Mouse (Mus musculus) spleen, adult 2 months (tissue): Measurements from ENCODE around the gene Hsd17b6. TPM values are rescaled to one million over a fixed set of nuclear protein-coding genes. Genes with fewer than 3 reads are reported as not detected.
"Not testable (repeated sequence)": the region's sequence is repeated elsewhere in the genome, so short reads cannot be mapped to it uniquely, and the experiment has no call there.

Experiments used
- DNase-seq, 2 experiments: peaks; one replicate each; pipeline versions ENCODE4 v3.0.0 to v3.0.0-alpha.2; 2012 to 2021; ENCODE audit warnings: low spot score in 2 of 2, low read depth in 1 of 2
- H3K27ac ChIP-seq: fragments of 200-500 bp; 2 replicates; pipeline ENCODE4 v1.5.1; 2012; ENCODE audit warnings: low read length, inconsistent platforms; ENCODE audit not compliant: insufficient read depth
- H3K27me3 ChIP-seq: fragments of 200-500 bp; 2 replicates; pipeline ENCODE4 v1.6.1; 2012; ENCODE audit warnings: mild to moderate bottlenecking, moderate library complexity, low read length, inconsistent platforms; ENCODE audit not compliant: control insufficient read depth, insufficient read depth
- H3K36me3 ChIP-seq: fragments of 200-500 bp; 2 replicates; pipeline ENCODE4 v1.6.1; 2012; ENCODE audit warnings: mild to moderate bottlenecking, low read length, inconsistent platforms; ENCODE audit not compliant: control insufficient read depth, insufficient read depth
- H3K4me1 ChIP-seq: fragments of 200-500 bp; 2 replicates; pipeline ENCODE4 v1.6.1; 2011; ENCODE audit warnings: inconsistent platforms; ENCODE audit not compliant: control insufficient read depth, insufficient read depth, insufficient read length
- H3K4me3 ChIP-seq: fragments of 200-500 bp; 2 replicates; pipeline ENCODE4 v1.5.1; 2011; ENCODE audit warnings: mild to moderate bottlenecking, inconsistent platforms; ENCODE audit not compliant: insufficient read depth, insufficient read length; ENCODE audit errors: extremely low read depth
- CTCF ChIP-seq: fragments of 200-500 bp; IDR thresholded peaks from 2 replicates; pipeline ENCODE4 v1.5.1; 2011; ENCODE audit warnings: mild to moderate bottlenecking, inconsistent platforms; ENCODE audit not compliant: insufficient read depth, insufficient read length, insufficient replicate concordance; ENCODE audit errors: extremely low read depth
- POLR2A ChIP-seq: fragments of 200-500 bp; IDR thresholded peaks from 2 replicates; pipeline ENCODE4 v1.6.1; 2011; ENCODE audit warnings: low read depth, low read length, inconsistent platforms
- WGBS: fragments of 180-500 bp; shearing (Covaris S2); methylation state at CpG from one replicate; pipeline ENCODE4 v1.1.7; 2018; 5-methylcytosine and 5-hydroxymethylcytosine counted together
- polyA plus RNA-seq: library from polyadenylated mRNA; depleted of rRNA; stranded (reverse); fragments of >200 nt; gene quantifications from 2 replicates; pipeline ENCODE4 v1.2.3, GENCODE M21; 2012; rRNA removed

The Hsd17b6 gene
- not detected in 2 replicates for polyA plus RNA-seq

DNA sequence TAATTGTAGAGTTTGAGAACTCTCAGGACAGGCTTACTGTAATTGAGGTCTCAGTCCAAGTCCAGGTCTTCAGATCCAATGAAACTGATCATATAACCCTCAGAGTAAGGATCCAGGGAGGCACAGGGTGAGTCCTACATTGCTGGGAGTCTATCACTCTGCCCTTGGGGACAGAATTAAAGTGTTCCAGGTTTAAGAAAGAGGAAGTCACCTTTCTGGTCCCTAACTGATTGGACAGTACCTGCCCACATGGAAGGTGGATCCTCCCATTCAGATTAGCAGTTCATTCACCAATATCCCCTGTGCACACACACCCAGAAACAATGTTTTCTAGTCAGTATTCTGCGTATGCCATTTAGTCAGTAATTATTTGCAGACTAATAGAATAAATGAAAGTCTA, at the start of gene Hsd17b6:
TSS of gene Hsd17b6 (minus strand) at position 166 of the 400 bp plus-strand sequence.
- no peaks in the 10 kb centered on the region for H3K27me3 ChIP-seq
- TF ChIP-seq CTCF = no peak
- no peak for TF ChIP-seq POLR2A
- H3K4me3 ChIP-seq = no peak within 1 kb of the TSS
- no peak for DNase-seq
- H3K36me3 ChIP-seq = no peaks in the 10 kb centered on the region
- WGBS = 86% methylated on average over 1 of the region's 1 CpGs
- H3K4me1 ChIP-seq = no peaks in the 10 kb centered on the region
- no peak within 1 kb of the TSS for H3K27ac ChIP-seq

DNA sequence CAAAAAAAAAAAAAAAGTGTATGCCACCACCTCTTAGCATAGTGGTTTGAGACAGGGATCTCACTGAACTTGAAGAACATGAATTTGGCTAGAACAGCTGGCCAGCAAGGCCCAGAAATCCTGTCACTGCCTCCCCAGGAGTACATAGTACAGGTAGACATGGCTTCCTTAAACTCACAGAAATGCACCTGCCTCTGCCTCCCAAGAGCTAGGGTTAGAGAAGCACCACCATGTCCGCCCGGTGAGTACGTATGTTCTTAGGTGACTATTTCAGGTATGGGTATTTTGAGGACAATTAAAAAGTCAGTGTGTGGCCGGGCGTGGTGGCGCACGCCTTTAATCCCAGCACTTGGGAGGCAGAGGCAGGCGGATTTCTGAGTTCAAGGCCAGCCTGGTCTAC, 45.6 kb upstream of the Hsd17b6 start:
- H3K27me3 ChIP-seq = no peaks in the 10 kb centered on the region
- WGBS = 97% methylated on average over 8 of the region's 8 CpGs
- H3K36me3 ChIP-seq = peaks cover 11% of the 10 kb centered on the region
- H3K27ac ChIP-seq = no peak overlapping the region
- DNase-seq = no peak
- TF ChIP-seq CTCF (no peak), POLR2A (no peak)
- no peaks in the 10 kb centered on the region for H3K4me1 ChIP-seq
- H3K4me3 ChIP-seq = no peak overlapping the region

DNA sequence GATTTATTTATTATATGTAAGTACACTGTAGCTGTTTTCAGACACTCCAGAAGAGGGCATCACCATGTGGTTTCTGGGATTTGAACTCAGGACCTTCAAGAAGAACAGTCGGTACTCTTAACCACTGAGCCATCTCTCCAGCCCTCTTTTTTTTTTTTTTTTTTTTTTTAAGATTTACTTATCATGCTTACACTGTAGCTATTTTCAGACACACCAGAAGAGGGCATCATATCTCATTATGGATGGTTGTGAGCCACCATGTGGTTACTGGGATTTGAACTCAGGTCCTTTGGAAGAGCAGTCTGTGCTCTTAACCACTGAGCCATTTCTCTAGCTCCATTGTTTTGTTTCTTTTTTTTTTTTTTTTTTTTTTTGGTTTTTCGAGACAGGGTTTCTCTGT, 44.7 kb upstream of the Hsd17b6 start:
- DNase-seq, H3K4me3 ChIP-seq, H3K27me3 ChIP-seq, H3K4me1 ChIP-seq, H3K27ac ChIP-seq: not testable (repeated sequence)
- 88% methylated on average over 1 of the region's 2 CpGs for WGBS
- peaks cover 14% of the 10 kb centered on the region for H3K36me3 ChIP-seq

DNA sequence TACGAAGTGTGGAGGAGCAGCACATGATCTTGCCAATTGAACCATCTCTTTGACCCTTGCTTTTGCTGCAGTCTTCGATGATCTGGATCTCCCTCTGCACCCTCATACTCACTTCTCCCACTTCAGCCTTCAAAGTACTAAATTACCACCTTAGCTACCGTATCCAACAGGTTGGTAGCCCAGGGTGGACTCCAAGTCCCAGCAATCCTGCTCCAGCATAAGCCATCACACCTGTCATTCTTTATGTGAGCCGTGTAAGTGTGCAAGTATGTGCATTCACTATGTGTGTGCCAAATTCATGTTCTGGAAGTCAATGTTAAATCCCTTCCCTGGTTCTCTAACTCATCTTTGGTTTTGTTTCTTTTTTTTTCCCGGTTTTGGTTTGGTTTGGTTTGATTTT, 44.2 kb upstream of the Hsd17b6 start:
- 92% methylated on average over 5 of the region's 5 CpGs for whole genome bisulfite sequencing
- Histone ChIP-seq H3K27ac (no peak overlapping the region), H3K4me1 (no peaks in the 10 kb centered on the region), H3K36me3 (peaks cover 16% of the 10 kb centered on the region), H3K4me3 (no peak overlapping the region), H3K27me3 (no peaks in the 10 kb centered on the region)
- TF ChIP-seq POLR2A (no peak), CTCF (no peak)
- DNase-seq = no peak

DNA sequence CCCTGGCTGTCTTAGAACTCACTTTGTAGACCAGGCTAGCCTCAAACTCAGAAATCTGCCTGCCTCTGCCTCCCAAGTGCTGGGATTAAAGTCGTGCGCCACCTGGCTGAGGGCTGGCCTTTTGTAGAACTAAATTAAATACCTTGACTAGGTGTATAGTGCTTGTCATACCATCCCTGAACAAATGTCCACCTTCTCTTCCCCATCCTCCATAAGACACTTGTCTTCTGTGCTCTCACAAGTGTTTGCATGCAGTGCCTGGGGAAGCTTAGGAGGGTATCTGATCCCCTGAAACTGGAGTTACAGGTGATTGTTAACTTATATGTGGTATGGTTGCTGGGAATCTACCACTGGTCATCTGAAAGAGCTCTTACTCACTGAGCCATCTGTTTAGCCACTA, 42.9 kb upstream of the Hsd17b6 start:
- Histone ChIP-seq H3K27me3 (no peaks in the 10 kb centered on the region), H3K27ac (no peak overlapping the region), H3K36me3 (peaks cover 24% of the 10 kb centered on the region), H3K4me3 (no peak overlapping the region), H3K4me1 (no peaks in the 10 kb centered on the region)
- DNase-seq = no peak
- TF ChIP-seq CTCF (no peak), POLR2A (no peak)
- WGBS = 94% methylated on average over 2 of the region's 2 CpGs

DNA sequence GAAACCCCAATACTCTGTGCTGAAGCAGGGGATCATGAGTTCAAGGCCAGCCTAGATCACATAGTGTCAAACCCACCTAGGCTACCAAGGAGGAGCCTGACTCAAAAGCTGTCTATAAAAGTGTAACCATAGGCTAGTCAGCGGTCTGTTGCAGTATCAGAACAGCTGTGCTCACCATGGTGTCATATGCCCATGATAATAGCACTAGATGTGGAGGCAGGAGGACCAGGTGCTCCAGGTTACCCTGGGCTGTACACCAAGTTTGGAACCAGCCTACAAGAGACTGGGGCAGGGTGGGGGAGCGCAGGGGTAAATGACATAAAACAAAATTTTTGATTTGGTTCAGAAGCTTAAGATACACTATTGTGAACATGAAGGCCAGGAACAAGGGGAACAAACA, 42.3 kb upstream of the Hsd17b6 start:
- peaks cover 24% of the 10 kb centered on the region for H3K36me3 ChIP-seq
- no peak for TF ChIP-seq CTCF
- TF ChIP-seq POLR2A = no peak
- H3K27me3 ChIP-seq = no peaks in the 10 kb centered on the region
- 96% methylated on average over 2 of the region's 2 CpGs for WGBS
- no peak overlapping the region for H3K27ac ChIP-seq
- no peak overlapping the region for H3K4me3 ChIP-seq
- no peaks in the 10 kb centered on the region for H3K4me1 ChIP-seq
- no peak for DNase-seq

DNA sequence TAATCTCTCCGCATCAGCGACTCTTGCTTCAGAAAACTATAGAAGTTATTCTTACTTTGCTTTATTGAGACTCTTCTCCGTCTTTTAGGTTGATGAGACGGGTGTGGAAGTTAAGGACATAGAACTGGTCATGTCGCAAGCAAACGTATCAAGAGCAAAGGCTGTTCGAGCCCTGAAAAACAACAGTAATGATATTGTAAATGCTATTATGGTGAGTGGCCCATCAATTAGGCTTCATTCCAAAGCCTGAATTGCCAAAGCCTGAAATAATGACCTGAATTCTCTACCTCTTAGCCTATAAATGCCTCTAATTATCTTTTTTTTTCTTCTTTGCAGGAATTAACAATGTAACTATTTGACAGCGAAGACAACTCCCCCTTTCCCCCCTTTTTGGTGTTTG, 40.7 kb upstream of the Hsd17b6 start:
- WGBS = 95% methylated on average over 8 of the region's 8 CpGs
- TF ChIP-seq CTCF (no peak), POLR2A (no peak)
- H3K27ac ChIP-seq = no peak overlapping the region
- H3K4me1 ChIP-seq = no peaks in the 10 kb centered on the region
- no peaks in the 10 kb centered on the region for H3K27me3 ChIP-seq
- DNase-seq = no peak
- no peak overlapping the region for H3K4me3 ChIP-seq
- H3K36me3 ChIP-seq = peaks cover 30% of the 10 kb centered on the region
